Mouse (Mus musculus) MEL (cell line): ENCODE data around the gene Eme1.

ENCODE experiments used
- CTCF ChIP-seq, 3 experiments: IDR thresholded peaks in 2 of 3; conservative IDR thresholded peaks in 1 of 3; 2 replicates each; pipeline ENCODE4 v1.5.1; 2011 to 2012; ENCODE audit warnings: low read length in 3 of 3, low read depth in 2 of 3, mild to moderate bottlenecking in 2 of 3, improper control_type of control experiment in 1 of 3, inconsistent platforms in 1 of 3, mixed read lengths in 1 of 3, moderate library complexity in 1 of 3; ENCODE audit not compliant: control insufficient read depth in 1 of 3, insufficient read depth in 1 of 3, poor library complexity in 1 of 3, severe bottlenecking in 1 of 3
- EP300 ChIP-seq, 2 experiments: IDR thresholded peaks; 2 replicates each; pipeline ENCODE4 v1.6.1; 2011; ENCODE audit warnings: improper control_type of control experiment in 2 of 2, low read length in 2 of 2, low read depth in 1 of 2, mild to moderate bottlenecking in 1 of 2
- POLR2A ChIP-seq, 2 experiments: IDR thresholded peaks; 2 replicates each; pipeline ENCODE4 v1.6.1; 2011 to 2012; ENCODE audit warnings: low read length in 2 of 2, mild to moderate bottlenecking in 2 of 2, control low read depth in 1 of 2, improper control_type of control experiment in 1 of 2, low read depth in 1 of 2, moderate library complexity in 1 of 2; ENCODE audit not compliant: control insufficient read depth in 1 of 2, insufficient read depth in 1 of 2, poor library complexity in 1 of 2
- RAD21 ChIP-seq: IDR thresholded peaks from 2 replicates; pipeline ENCODE4 v1.6.1; 2011; ENCODE audit warnings: mild to moderate bottlenecking, low read depth, low read length, improper control_type of control experiment
- ZKSCAN1 ChIP-seq: IDR thresholded peaks from 2 replicates; pipeline ENCODE4 v1.6.1; 2012; ENCODE audit warnings: low read depth, mild to moderate bottlenecking, inconsistent platforms, low read length, improper control_type of control experiment, moderate library complexity

DNA sequence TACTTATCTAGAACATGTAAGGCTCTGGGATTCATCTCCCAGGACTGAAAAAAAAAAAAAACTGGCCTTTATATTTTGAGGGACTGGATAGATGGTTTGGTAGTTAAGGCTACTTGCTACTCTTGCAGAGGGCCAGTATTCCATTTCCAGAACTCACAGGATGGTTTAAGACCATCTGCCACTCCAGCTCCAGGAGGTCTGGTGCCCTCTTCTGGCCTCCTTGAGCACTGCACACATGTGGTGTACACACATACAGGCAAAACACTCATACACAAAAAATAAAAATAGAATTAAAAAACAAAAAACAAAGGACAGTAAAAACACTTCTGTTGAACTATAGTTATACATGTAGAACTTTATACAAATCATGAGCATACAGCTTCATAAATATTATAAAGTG lies 26.9 kb upstream of the Eme1 start:
- TF ChIP-seq POLR2A (IDR thresholded peaks at IDR 0.05; ENCODE audit: control insufficient read depth in 1 of 2, insufficient read depth in 1 of 2, low read depth in 1 of 2, low read length in 2 of 2, poor library complexity in 1 of 2) (no peak), ZKSCAN1 (no peak), CTCF (IDR thresholded peaks at IDR 0.05 in 2 of 3, conservative IDR thresholded peaks at IDR 0.05 in 1 of 3; ENCODE audit: control insufficient read depth in 1 of 3, insufficient read depth in 1 of 3, low read depth in 2 of 3, low read length in 3 of 3, poor library complexity in 1 of 3, severe bottlenecking in 1 of 3) (peak; percentile 34 to 57 (median 41); a peak in 5 of 6 replicates), EP300 (IDR thresholded peaks at IDR 0.05; ENCODE audit: low read depth in 1 of 2, low read length in 2 of 2) (no peak), RAD21 (no peak; the same call in 1 of the 2 replicates)
